Mouse (Mus musculus): Measurements from ENCODE around the gene Zfp92.
"Not testable (repeated sequence)": the region's sequence is repeated elsewhere in the genome, so short reads cannot be mapped to it uniquely, and the experiment has no call there.

Gene Zfp92

GRCm38 (mm10) chrX:73410880-73411517 lies at the start of gene Zfp92:
Zfp92 (plus strand) TSS chrX:73411096.
- DNase-seq (ENCODE audit: low spot score): no peak

- DNase-seq (ENCODE audit: low spot score): no peak
Observed at GRCm38 (mm10) chrX:73363291-73363690, 47.6 kb upstream of the Zfp92 start.

- DNase-seq (ENCODE audit: low spot score): no peak
Observed at GRCm38 (mm10) chrX:73384419-73384818, 26.5 kb upstream of the Zfp92 start.

GRCm38 (mm10) chrX:73384924-73385323 lies 26.0 kb upstream of the Zfp92 start:
- DNase-seq (ENCODE audit: low spot score): no peak

- no peak for DNase-seq (ENCODE audit: low spot score)
Observed at GRCm38 (mm10) chrX:73391481-73391880, 19.4 kb upstream of the Zfp92 start.

GRCm38 (mm10) chrX:73396446-73396845 lies 14.4 kb upstream of the Zfp92 start:
- DNase-seq (ENCODE audit: low spot score): no peak

GRCm38 (mm10) chrX:73398636-73399035 lies 12.3 kb upstream of the Zfp92 start, which contains the start of gene Gm18336:
Gm18336 (minus strand) TSS chrX:73398736.
- DNase-seq (ENCODE audit: low spot score): not testable (repeated sequence)

- DNase-seq (ENCODE audit: low spot score): no peak
Observed at GRCm38 (mm10) chrX:73400951-73401350, 9.9 kb upstream of the Zfp92 start.

- DNase-seq (ENCODE audit: low spot score): no peak
Observed at GRCm38 (mm10) chrX:73401616-73402015, 9.3 kb upstream of the Zfp92 start.

GRCm38 (mm10) chrX:73412767-73413166 lies 1.9 kb downstream of the Zfp92 start:
- no peak for DNase-seq (ENCODE audit: low spot score)

- DNase-seq (ENCODE audit: low spot score): no peak
Observed at GRCm38 (mm10) chrX:73430036-73430435, 19.1 kb downstream of the Zfp92 start.

GRCm38 (mm10) chrX:73432850-73433249 lies 22.0 kb downstream of the Zfp92 start:
- no peak for DNase-seq (ENCODE audit: low spot score)

- no peak for DNase-seq (ENCODE audit: low spot score)
Observed at GRCm38 (mm10) chrX:73435252-73435651, 24.4 kb downstream of the Zfp92 start, which contains the start of gene Trex2. Trex2 (minus strand) TSS chrX:73435344.

- DNase-seq (ENCODE audit: low spot score): no peak
Observed at GRCm38 (mm10) chrX:73441428-73441827, 30.5 kb downstream of the Zfp92 start.

GRCm38 (mm10) chrX:73451949-73452348 lies 41.1 kb downstream of the Zfp92 start:
- peak; percentile 24 for DNase-seq (ENCODE audit: low spot score)

GRCm38 (mm10) chrX:73458877-73459392 lies 48.0 kb downstream of the Zfp92 start, which contains the start of gene Haus7:
Haus7 (minus strand) TSS chrX:73459044.
- DNase-seq (ENCODE audit: low spot score): peak; percentile 83

- no peak for DNase-seq (ENCODE audit: low spot score)
Observed at GRCm38 (mm10) chrX:73460792-73461191, 49.9 kb downstream of the Zfp92 start.

GRCm38 (mm10) chrX:73465483-73466186 lies 54.7 kb downstream of the Zfp92 start:
- DNase-seq (ENCODE audit: low spot score): no peak

- no peak for DNase-seq (ENCODE audit: low spot score)
Observed at GRCm38 (mm10) chrX:73467446-73468241, 56.7 kb downstream of the Zfp92 start.

- DNase-seq (ENCODE audit: low spot score): no peak
Observed at GRCm38 (mm10) chrX:73468330-73468729, 57.4 kb downstream of the Zfp92 start.

GRCm38 (mm10) chrX:73468752-73469151 lies 57.9 kb downstream of the Zfp92 start:
- no peak for DNase-seq (ENCODE audit: low spot score)

GRCm38 (mm10) chrX:73471764-73472163 lies 60.9 kb downstream of the Zfp92 start:
- DNase-seq (ENCODE audit: low spot score): no peak

All from spleen, adult 12 weeks (tissue).